In the genomic region with DNA sequence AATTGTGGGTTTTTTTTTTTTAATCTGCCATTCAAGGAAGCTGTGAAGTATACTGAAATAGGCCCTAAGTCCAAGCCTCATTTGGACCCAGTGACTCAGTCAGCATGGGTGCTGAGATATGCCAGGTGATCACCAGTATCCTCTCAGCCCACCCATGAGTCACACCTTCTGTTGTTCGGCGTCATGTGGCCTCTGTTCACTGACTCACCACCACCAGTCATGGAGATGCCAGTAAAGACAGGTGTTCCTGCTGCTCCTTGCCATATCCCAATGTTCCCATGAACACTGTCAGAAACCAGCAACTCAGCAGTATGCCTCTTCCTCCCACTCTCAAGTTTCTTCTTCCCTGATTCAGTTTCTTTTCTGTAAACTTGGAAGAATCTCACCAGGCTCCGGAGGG, we compare ENCODE assay signal across 16 mouse cellular contexts. TPM values are rescaled to one million over a fixed set of nuclear protein-coding genes. Genes with fewer than 3 reads are reported as not detected.
DNase-seq lines count a peak whose midpoint lies in the region; ATAC-seq lines count a peak whose summit lies in the region.
"Had no signal": no experiment of that assay in that cellular context is flagged by ENCODE, and none has a peak within 500 bp of the region (broad histone marks: within the 10 kb centered on the region; RNA-seq: fewer than 3 reads in every experiment).

No protein-coding gene starts in this region.

- H3K27me3 ChIP-seq in midbrain, embryonic 13.5 days: no peaks in the 10 kb centered on the region
- H3K27me3 ChIP-seq: forebrain, embryonic 12.5 days; liver, embryonic 12.5 days; neural tube, embryonic 12.5 days had no signal

- no peaks in the 10 kb centered on the region for H3K4me1 ChIP-seq in midbrain, embryonic 13.5 days (replicated peaks)
- H3K4me1 ChIP-seq: forebrain, embryonic 12.5 days; hindbrain, embryonic 10.5 days; liver, embryonic 12.5 days had no signal

- no peak overlapping the region for H3K4me3 ChIP-seq in midbrain, embryonic 13.5 days (replicated peaks)
- H3K4me3 ChIP-seq: forebrain, embryonic 12.5 days; hindbrain, embryonic 10.5 days; liver, embryonic 12.5 days; neural tube, embryonic 12.5 days had no signal

- WGBS in midbrain, embryonic 13.5 days: 90% methylated on average over 3 of the region's 3 CpGs

- peak; percentile 98 for ATAC-seq in cerebellum, adult (ENCODE audit: insufficient number of reproducible peaks, low FRiP score, low TSS enrichment)
- no peak for ATAC-seq in midbrain, embryonic 13.5 days
- ATAC-seq: CD4-positive, CD25-positive, alpha-beta regulatory T cell, adult 4 months; liver, embryonic 12.5 days had no signal

- no peaks in the 10 kb centered on the region for H3K9me3 ChIP-seq in midbrain, embryonic 13.5 days
- H3K9me3 ChIP-seq: forebrain, embryonic 12.5 days; hindbrain, embryonic 10.5 days; liver, embryonic 12.5 days; neural tube, embryonic 12.5 days had no signal

- no peak overlapping the region for H3K27ac ChIP-seq in midbrain, embryonic 13.5 days
- H3K27ac ChIP-seq: forebrain, embryonic 12.5 days; hindbrain, embryonic 10.5 days; liver, embryonic 12.5 days; neural tube, embryonic 12.5 days had no signal

- no peak overlapping the region for H3K9ac ChIP-seq in midbrain, embryonic 13.5 days (replicated peaks)
- H3K9ac ChIP-seq: forebrain, embryonic 12.5 days; liver, embryonic 12.5 days; neural tube, embryonic 12.5 days had no signal

- intact Hi-C loops in left cerebral cortex, postnatal 4 days (cut with DNase I): no loop called here

- no peaks in the 10 kb centered on the region for H3K36me3 ChIP-seq in midbrain, embryonic 13.5 days
- H3K36me3 ChIP-seq: forebrain, embryonic 12.5 days; hindbrain, embryonic 10.5 days; liver, embryonic 12.5 days; neural tube, embryonic 12.5 days had no signal

- peak; percentile 64 for DNase-seq in layer of hippocampus, adult 11-12 months (ENCODE audit: low spot score)
- DNase-seq in layer of hippocampus, postnatal 14 days (ENCODE audit: low spot score in 2 of 2): no peak
- peak; percentile 44 to 72 for DNase-seq in frontal cortex, postnatal 36 days (ENCODE audit: low spot score in 2 of 2)
- DNase-seq in left cerebral cortex, postnatal 4 days: peak; percentile 46
- DNase-seq in retina, postnatal 1 day: no peak
- DNase-seq in gastrocnemius, adult 18-20 months (ENCODE audit: low spot score): no peak
- DNase-seq: heart, adult 18-20 months; kidney, postnatal 25 days; thymus, postnatal 14 days had no signal

- no peak overlapping the region for H3K4me2 ChIP-seq in midbrain, embryonic 13.5 days (replicated peaks)
- H3K4me2 ChIP-seq: forebrain, embryonic 12.5 days; liver, embryonic 12.5 days; neural tube, embryonic 12.5 days had no signal

RNA-seq across cellular contexts. Expression of gene Cavin2, which starts 45.6 kb away (rescaled TPM):
- 1 to 10 TPM; 6.3 to 8.1 TPM for total RNA-seq in layer of hippocampus, postnatal 14 days (2021)
- 1 to 10 TPM; 2.9 to 3.4 TPM for total RNA-seq in left cerebral cortex, postnatal 4 days (2021)
- 3.2 and 4.2 TPM in 2 replicates for polyA plus RNA-seq in midbrain, embryonic 13.5 days (2015; fragmentation: Nextera tagmentation; extraction: Ambion mirVana)
- total RNA-seq in gastrocnemius, adult 18-20 months (2021): 10 to 100 TPM; 22.3 to 34.1 TPM
- polyA plus RNA-seq: CD4-positive, CD25-positive, alpha-beta regulatory T cell, adult 4 months had no signal

Comparison
In these comparisons a context has a peak if more than half of its experiments do, and no peak if none do; other contexts are left out.
1. DNase-seq: peak in layer of hippocampus, adult 11-12 months (single experiment), frontal cortex, postnatal 36 days (2 of 2) and left cerebral cortex, postnatal 4 days (single experiment); none in layer of hippocampus, postnatal 14 days (0 of 2), retina, postnatal 1 day (single experiment) and gastrocnemius, adult 18-20 months (single experiment).